Mouse (Mus musculus) hindlimb bud, embryonic 11.5 days (tissue): ENCODE data around the gene Hip1.

Source experiments
- DNase-seq: peaks from one replicate; pipeline ENCODE4 v3.0.0-alpha.2; 2012; ENCODE audit warnings: low read depth, low spot score; ENCODE audit errors: extremely low spot score

Gene Hip1

GRCm38 (mm10) chr5:135533431-135533830 is 11.5 kb downstream of the Hip1 start:
- DNase-seq = no peak

- no peak for DNase-seq
Measured at GRCm38 (mm10) chr5:135531306-135531845, 13.5 kb downstream of the Hip1 start.

GRCm38 (mm10) chr5:135529964-135530363 is 15.0 kb downstream of the Hip1 start:
- no peak for DNase-seq

GRCm38 (mm10) chr5:135529310-135529709 is 15.6 kb downstream of the Hip1 start:
- DNase-seq = no peak

GRCm38 (mm10) chr5:135527986-135528385 is 16.9 kb downstream of the Hip1 start:
- DNase-seq = no peak

- DNase-seq = no peak
Measured at GRCm38 (mm10) chr5:135524660-135525560, 20.0 kb downstream of the Hip1 start.

- no peak for DNase-seq
Measured at GRCm38 (mm10) chr5:135524087-135524486, 20.8 kb downstream of the Hip1 start.

GRCm38 (mm10) chr5:135522111-135522722 is 22.7 kb downstream of the Hip1 start:
- no peak for DNase-seq

GRCm38 (mm10) chr5:135517348-135517883 is 27.5 kb downstream of the Hip1 start:
- DNase-seq = no peak

- no peak for DNase-seq
Measured at GRCm38 (mm10) chr5:135513131-135513530, 31.8 kb downstream of the Hip1 start.

GRCm38 (mm10) chr5:135511105-135511504 is 33.8 kb downstream of the Hip1 start:
- no peak for DNase-seq

GRCm38 (mm10) chr5:135508284-135508683 is 36.6 kb downstream of the Hip1 start:
- DNase-seq = no peak

- DNase-seq = no peak
Measured at GRCm38 (mm10) chr5:135507561-135508273, 37.2 kb downstream of the Hip1 start.

GRCm38 (mm10) chr5:135505442-135505841 is 39.5 kb downstream of the Hip1 start:
- no peak for DNase-seq

GRCm38 (mm10) chr5:135502931-135503330 is 42.0 kb downstream of the Hip1 start:
- no peak for DNase-seq

- no peak for DNase-seq
Measured at GRCm38 (mm10) chr5:135502027-135502426, 42.9 kb downstream of the Hip1 start.

GRCm38 (mm10) chr5:135498914-135499313 is 46.0 kb downstream of the Hip1 start:
- no peak for DNase-seq

GRCm38 (mm10) chr5:135497347-135497955 is 47.5 kb downstream of the Hip1 start:
- no peak for DNase-seq

- DNase-seq = no peak
Measured at GRCm38 (mm10) chr5:135496489-135496888, 48.4 kb downstream of the Hip1 start.

- no peak for DNase-seq
Measured at GRCm38 (mm10) chr5:135495471-135495870, 49.4 kb downstream of the Hip1 start.
